Mouse (Mus musculus) small intestine, adult 2 months (tissue): ENCODE data around the gene Olfr1249.

Experiments
- CTCF ChIP-seq: fragments of 200-500 bp; IDR thresholded peaks from 2 replicates; pipeline ENCODE4 v1.5.1; 2012; ENCODE audit warnings: low read depth, mild to moderate bottlenecking, control low read depth, inconsistent platforms, low read length, moderate library complexity, mixed read lengths; ENCODE audit not compliant: insufficient replicate concordance, insufficient read length; ENCODE audit errors: extremely low read depth
- POLR2A ChIP-seq: fragments of 200-500 bp; IDR thresholded peaks from 2 replicates; pipeline ENCODE4 v1.6.1; 2012; ENCODE audit warnings: low read depth, mild to moderate bottlenecking, control low read depth, inconsistent platforms, low read length, moderate library complexity

DNA sequence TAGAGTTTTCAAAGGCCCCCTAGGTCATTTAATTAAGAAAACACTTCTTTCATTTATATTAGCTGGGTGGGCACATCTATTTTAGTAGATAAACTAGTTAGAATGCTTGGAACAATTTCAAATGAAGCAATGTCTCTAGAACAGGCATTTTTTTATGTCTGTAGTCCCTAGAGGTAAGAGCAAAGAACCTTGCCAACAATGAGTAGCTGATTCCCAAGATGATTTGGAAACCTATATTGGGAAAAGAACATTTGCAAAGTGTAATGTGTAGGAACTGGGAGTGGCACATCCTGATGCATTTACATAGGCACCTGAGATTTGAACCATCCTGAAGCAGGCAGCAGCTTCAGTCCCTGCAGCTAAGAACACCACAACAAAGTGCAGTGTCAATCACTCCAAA, 26.6 kb upstream of the Olfr1249 start, which contains the start of gene Olfr1250:
- TF ChIP-seq POLR2A (no peak), CTCF (no peak)
